Mouse (Mus musculus) urinary bladder, postnatal 10 days (tissue): ENCODE data around the gene Aatf.

ENCODE experiments used
- DNase-seq: peaks from one replicate; pipeline ENCODE4 v3.0.0; 2022; ENCODE audit warnings: low spot score

Gene Aatf

DNA sequence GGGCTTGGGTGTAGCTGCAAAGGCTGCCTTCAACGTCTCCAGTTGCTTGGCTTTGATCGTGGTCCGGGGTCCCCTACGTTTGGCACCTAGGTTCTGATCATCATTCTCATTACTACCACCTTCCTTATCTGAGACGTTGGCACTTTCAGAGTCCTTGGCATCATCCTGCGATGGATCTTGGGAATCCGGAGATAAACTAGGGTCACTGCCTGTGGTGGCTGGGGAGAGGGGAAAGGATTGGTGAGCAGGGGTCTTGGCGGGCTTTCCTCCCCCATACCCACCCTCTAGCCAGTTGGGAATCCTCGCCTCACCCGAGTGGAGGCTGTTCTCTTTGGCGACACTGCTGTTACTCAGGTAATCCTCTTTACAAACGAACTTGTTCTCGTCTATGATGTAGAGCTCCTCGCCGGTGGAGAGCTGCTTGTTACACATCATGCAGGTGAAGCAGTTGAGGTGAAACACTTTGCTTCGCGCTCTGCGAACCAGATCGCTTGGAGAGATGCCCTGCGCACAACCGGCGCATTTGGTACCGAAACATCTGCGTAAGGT, 8.5 kb upstream of the Aatf start:
- DNase-seq = no peak

DNA sequence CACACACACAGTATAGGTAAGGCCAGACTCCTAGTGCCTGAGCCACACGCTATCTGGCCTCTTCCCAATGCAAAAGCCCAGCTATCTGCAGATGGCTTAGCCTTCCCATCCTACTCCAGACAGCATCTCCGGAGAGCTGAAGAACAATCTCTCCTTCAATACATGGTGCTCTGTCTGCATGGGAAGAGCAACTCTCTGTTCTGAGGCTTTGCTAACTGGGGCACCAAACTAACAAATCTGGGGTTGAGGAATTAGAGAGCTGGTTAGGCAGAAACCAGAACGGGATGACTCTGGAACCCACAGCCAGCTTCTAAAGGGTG, 7.7 kb upstream of the Aatf start:
- DNase-seq = no peak

GRCm38 (mm10) chr11:84520269-84521070, 7.1 kb upstream of the Aatf start:
- DNase-seq = no peak

GRCm38 (mm10) chr11:84519576-84520268, 6.4 kb upstream of the Aatf start:
- DNase-seq = no peak

DNA sequence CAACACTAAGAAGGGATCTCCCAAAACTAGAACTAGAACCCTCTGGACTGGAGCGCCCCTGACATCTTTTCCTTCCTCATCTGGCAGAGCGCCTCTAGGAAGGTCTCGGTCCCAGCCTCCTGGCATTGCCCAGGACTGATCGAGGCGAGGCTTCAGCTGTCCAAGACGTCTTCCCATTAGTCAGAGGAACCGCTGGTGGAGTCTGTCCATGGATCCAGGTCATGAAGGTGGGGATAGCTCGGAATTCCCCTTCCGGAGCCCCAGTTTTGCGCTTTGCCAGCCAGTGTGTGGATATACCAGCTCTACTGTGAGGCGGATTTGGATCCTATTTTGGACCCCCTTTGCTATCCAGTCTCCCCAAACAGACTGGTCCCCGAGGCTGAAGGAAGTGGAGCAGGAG, 5.7 kb upstream of the Aatf start:
- no peak for DNase-seq

GRCm38 (mm10) chr11:84518261-84518660, 4.9 kb upstream of the Aatf start:
- no peak for DNase-seq

- no peak for DNase-seq
These were observed 4.1 kb upstream of the Aatf start for GRCm38 (mm10) chr11:84517431-84517830.

- DNase-seq = no peak
These were observed 3.3 kb upstream of the Aatf start for GRCm38 (mm10) chr11:84516501-84517240.

GRCm38 (mm10) chr11:84512031-84512430, 1.3 kb downstream of the Aatf start:
- DNase-seq = no peak

- no peak for DNase-seq
These were observed 9.0 kb downstream of the Aatf start for GRCm38 (mm10) chr11:84504296-84504695.

GRCm38 (mm10) chr11:84497944-84498343, 15.4 kb downstream of the Aatf start:
- no peak for DNase-seq

DNA sequence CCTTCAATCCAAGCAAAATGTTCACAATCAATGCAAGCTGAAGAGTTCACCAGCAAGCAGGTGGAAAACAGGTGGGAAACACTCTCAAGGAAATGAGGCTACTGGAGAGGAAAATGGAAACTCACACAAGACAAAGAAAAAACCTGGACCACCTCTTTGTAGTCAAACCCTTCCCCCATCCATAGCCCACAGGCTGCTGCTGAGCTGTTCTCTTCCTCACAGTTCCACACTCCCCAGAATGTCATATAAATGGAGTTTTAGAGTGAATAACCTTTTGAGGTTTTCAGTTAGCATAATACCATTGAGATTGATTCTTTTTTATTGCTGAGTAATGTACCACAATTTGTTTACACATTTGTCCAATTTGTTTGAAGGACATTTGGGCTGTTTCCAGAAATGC, 16.4 kb downstream of the Aatf start:
- DNase-seq = no peak

DNA sequence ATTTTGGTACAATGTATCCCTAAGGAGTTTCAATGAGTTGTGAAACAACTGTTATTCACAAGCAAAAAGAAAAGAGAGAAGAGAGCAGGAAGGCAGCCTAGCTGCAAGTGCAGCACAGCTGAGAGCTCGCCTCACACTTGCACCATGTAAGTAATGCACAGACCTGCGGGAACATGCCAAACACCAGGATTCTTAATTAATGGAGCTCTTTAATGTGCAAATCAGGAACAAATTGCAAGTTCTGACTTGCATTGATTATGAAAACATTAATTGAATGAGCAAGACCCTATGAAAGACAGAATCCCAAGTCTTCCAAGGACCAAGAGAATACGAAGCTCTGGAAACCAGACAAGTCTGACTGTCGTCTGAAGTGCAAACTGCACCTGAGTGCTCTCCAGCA, 17.5 kb downstream of the Aatf start:
- DNase-seq = no peak

DNA sequence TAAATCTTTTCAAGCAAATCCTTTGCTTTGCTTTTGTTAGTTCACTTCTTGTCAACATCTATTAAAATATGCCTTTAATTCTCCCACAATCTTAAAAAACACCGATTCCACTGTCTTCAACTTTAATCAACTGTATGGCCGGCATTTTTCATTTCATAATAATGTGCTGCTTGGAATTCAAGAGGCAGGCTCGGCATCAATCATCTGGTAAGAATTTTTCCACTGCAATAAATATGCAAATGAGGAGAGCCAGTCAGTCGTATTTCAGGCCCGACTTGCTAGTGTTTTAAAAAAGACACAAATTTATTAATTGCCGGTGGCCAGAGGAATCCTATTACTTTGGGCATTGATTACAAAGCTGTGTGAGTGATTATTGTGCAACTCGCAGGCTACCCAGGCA, 31.7 kb downstream of the Aatf start:
- no peak for DNase-seq

DNA sequence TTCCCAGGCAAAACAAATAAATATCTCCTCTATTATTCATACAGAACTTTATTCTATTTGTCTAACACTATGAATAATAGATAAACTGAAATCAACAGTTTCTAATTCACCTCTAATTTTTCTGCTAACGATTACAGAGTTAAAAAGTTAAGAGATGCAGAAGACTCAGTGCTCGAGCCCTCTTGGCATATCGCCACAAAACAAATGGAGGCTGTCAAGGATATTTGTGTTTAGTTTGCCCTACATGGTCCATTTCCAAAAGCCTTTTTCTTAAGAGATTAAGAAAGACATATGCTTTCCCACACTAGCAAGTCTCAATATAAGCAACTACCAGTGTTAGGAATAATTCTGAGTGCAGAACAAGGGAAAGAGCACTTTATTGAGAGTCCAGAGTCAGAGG, 32.9 kb downstream of the Aatf start:
- no peak for DNase-seq

DNA sequence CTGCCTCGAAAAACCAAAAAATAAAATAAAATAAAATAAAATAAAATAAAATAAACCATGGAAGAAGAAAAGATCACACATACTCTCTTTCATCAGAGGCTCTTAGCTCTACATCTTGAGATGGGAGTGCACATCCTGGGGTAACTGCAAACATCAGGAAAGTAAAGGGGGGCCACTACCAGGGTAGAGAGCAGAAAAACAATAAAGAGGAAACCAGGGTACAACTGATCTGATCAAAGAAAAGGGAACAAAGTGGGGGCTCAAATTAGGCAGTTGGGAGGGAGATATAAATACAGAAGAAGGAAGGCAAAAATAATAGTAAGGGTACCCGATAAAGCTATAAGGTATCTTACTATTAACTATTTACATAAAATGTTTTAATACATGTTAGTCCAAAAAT, 36.7 kb downstream of the Aatf start:
- no peak for DNase-seq

GRCm38 (mm10) chr11:84475991-84476390, 37.3 kb downstream of the Aatf start:
- DNase-seq = no peak

DNA sequence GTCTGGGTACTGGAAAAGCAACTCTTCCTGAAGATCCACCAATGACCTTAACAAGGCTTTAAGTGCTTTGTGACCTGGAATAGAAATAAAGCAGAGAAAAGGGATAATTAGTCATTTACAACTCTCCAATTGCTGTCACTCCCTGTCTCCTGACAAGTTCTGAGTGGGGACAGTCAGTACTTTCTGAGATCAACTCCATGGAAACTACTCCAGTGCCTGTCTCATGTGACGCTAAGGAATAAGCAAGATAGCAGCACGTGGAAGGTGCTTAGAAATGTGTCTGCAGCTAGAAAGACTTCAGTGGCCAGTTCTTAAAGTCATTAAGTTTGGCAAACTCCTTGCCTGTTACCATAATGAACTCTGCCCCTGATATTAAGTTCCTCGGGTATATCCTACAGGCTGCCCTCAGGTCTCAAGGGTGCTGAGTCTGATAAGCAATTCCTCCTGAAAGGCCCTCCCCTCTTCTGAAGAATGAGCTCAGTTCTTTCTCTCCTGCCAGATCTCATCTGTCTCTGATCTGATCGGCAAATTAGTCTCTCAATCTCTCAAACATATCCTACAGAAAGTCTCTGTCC, 40.1 kb downstream of the Aatf start:
- no peak for DNase-seq

- DNase-seq = no peak
These were observed 48.8 kb downstream of the Aatf start for GRCm38 (mm10) chr11:84464571-84464970.

DNA sequence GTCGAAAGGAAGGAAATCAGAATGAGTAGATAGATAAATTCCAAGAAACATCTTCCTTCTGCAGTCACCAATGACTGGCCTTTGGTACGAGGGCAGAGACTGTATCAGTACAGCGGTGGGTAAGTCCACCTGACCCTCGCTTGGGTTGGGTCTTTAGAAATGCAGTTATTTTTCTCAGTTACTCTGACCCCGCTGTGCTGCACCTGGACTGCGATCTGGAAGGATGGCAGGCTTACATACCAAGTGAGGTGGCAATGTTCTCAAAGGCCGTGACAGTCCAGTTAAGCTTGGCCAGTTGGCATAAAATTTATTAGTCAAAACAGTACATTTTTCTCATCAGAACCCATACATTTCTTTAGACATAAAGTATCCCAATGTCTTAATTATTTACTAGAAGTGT, 59.4 kb downstream of the Aatf start:
- DNase-seq = no peak

DNA sequence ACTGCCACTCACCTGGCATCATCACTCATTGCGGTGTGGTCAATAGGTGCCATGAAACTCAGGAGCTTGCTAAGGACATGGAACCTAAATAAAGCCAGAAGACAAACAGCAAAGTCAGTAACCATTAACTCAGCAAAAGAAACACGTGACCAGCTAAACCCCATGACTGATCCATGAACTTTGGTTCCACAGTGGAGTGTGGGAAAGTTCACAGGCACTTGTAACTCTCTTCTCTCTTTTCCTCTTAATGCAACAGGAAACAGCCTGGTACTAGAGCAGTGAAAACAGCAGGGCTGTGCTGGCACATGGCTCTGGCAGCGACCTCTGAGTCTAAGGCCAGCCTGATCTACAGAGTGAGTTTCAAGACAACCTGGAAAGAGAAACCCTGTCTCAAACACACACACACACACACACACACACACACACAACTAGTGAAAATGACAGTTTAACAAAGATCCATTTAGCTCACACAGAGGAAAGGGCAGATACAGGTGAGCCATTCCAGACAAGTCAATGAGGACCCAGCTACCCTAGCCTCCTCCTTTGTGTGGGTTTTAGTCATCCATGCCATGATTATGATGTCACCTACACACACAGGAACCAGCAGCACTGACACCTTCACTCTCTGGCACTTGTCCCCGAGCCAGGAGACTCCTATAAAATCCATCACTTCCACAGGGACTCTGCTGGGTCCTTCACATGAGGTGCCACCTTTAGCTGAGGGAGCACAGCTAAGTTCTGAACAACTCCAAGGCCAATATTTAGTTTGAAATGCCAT, 70.6 kb downstream of the Aatf start:
- DNase-seq = no peak

DNA sequence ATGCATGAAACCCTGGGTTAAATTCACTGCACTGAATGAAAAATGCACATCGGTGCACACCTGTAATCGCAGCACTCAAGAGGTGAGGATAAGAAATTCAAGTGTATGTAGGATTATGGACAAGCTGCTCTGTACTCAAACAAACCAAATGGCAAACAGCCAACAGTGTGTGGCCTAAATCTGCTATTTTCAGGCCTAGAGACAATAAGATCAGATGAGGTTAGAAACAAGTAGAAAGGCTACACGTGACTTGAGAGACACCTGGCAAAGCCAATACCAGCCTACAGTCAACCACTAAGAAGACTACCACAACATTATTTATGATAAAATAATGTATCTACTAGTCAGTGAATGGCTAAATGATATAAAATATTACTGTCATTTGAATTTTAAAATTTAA, 72.9 kb downstream of the Aatf start:
- DNase-seq = no peak
